Mouse (Mus musculus) brain, adult 2 months (tissue): ENCODE measurements around the gene Stam2.

Source experiments
- DNase-seq: peaks from one replicate; pipeline ENCODE4 v3.0.0; 2011; ENCODE audit warnings: low read depth, low spot score

Stam2 gene

DNA sequence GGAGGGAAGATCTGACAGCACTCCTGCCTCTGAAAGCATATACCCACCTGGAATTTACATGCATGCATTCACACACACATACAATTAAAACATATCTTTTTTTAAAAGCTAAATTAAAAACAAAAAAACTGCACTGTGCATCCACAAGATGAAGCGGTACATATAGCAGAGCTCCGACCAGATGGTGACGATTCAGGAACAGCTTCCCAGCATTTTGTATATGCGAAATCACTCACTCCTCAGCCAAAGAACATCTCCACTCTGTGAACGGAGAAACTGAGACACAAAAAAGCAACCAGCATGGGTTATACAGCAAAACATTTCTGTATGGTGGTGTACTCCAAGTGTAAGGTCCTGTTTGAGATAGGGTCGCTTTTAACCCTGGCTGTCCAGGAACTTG lies 11.2 kb downstream of the Stam2 start:
- peak; percentile 68 for DNase-seq

DNA sequence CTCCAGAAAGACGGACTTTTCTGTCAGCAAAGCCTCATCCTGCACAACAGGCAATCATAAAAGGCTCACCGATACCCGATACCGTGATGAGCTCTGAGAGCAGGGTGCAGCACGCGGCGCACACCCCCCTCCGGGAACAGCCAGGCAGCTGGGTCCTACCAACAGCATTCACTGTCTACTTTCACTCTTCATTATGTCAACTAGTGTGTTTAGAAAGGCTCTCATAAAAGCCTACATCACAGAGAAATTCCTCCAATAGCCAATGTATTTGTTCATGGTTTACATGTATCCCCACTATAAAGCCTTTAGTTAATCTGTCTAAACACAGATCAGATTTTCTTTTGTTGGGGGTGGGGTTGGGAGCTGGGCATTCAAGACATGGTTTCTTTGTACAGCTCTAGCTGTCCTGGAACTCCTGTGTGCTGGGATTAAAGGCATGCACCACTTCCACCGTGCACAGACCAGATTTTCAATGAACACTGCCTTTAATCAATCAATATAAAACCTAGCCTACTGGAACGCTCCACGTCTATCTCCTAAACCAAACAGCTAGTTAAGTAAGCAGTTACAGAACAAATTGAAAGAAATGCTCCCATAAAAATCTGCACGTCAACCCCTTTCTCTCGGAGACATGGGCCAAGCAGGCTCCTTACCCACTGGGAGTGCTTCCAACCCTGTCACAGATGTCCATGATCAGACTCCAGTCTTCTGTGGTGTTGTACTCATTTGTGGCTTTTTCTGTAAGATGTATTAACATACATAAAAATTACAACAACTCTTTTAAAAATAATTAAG lies 21.7 kb downstream of the Stam2 start:
- peak; percentile 49 for DNase-seq

DNA sequence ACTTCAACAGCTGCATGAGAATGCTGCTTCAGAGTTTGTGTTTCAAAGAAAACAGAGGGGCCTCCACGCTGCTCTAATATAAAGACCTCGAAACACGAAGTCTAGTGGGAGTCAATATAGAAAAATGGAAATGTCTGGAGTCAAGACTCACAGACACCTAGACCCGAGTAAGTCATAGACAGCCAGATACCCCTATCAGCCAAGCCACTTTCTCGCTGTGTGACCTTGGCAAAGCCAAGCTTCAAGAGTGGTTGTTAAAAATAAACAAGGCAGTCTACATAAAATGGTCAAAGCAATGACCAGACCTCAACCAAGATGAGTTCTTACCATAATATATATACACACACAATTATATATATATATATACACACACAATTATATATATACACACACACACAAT lies 25.0 kb downstream of the Stam2 start:
- DNase-seq: no peak

DNA sequence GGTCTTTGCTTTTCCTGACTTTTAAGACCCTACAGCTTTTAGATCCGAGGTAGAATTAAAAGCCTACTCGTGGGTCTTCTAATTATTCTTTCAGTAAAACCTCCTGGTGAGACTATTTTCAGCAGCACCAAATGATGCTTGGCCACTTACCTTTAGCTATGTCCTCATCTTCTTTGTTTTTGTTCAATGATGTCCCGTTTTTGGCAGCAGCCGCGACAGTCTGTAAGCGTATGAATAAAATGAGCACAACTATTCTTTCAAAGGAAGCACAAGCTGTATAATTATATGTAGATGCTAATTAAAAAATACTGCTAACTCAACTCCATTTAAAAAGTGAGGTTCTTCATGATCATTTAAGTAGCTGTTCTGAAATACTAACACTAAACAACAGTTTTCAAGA lies 26.5 kb downstream of the Stam2 start:
- peak; percentile 44 for DNase-seq

DNA sequence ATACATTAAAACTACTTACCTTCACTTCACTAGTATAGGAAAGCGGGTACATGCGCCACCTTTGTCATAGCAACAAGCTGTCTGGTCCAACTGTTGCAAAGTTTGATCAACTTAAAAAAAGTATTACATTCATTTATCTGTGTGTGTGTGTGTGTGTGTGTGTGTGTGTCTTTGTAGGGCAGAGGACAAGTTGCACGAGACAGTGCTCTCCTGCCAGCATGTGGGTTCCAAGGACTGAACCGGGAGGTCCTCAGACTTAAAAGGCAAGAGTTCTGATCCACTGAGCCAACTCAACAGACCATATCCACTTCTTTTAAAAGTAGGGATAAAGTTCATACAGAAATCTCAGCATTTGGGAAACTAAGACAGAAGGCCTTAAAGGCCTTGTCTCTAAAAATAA lies 28.0 kb downstream of the Stam2 start:
- no peak for DNase-seq

DNA sequence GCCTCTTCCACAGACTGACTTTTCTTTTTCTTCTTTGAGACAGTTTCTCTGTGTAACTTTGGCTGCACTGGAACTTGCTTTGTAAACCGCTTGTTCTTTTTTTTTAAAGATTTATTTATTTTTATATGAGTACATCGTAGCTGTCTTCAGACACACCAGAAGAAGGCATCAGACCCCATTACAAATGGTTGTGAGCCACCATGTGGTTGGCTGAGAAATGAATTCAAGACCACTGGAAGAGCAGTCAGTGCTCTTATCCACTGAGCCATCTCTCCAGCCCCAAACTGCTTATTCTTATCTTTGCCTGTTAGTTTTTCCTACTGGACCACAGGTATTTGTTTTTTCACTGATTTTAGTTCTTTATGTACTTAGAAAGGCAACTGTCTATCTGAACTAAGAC lies 31.3 kb downstream of the Stam2 start:
- no peak for DNase-seq

DNA sequence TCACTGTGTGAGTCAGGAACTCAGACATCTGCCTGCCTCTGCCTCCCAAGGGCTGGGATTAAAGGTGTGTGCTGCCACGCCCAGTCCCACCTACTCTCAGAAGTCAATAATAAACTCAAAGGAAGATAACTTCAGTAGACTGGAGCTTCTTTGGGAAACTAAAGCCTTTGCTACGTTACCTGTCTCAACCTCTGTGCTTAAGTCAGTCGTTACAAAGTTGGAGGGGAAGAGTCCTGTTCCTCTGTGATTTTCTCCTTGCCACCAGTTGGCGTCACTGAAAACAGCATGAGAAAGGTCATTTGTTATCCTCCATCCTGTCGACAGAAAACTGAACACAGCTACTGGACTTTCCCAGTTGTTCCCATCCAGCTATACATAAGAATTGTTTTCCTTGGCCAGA lies 32.7 kb downstream of the Stam2 start:
- DNase-seq: no peak

DNA sequence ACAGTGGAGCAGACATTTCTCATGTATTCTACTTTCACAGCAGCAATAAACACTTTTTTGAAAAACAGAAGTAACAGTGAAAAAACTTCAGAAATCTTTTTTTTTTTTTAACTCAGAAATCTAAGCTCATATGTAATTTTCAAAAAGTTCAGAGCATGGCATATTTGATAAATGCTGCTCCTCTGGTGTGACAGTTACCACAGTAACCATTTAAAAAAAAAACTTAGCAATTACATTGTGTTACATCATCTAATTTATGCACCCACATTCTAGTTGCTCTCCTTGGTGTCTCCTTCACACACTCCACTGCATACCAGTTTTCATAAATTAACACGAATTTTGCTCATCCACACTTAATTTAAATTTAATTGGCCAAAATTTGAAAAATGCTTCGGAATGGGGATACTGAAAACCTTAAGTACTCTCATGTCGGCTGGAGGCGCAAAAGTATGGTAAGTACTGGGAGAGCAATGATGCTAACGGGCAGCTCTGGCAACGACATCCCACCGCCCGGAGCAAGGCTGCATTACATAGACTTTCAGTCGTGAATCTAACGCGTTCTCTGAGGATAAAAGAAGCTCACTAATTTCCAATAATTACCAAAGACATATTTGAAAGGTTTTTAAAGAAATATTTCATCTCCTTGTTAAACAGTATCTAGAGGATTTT lies 40.6 kb downstream of the Stam2 start:
- DNase-seq: peak; percentile 24

DNA sequence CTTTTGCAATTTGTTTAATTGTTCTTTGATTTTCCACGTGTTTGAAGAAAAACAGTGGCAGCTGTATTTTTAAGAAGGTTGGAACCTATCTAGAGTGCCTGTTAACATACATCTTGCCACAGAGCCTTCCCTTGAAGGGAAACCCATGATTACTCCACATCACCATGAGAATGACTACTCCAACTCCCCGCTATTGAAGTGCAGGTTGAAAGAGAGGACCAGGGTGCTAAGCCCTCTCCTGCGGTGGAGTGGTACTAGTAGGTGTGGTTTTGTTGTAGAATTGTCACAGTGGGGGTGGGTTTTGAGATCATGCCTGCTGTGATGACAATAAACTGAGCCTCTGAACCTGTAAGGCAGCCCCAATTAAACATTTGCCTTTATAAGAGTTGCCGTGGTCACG lies 41.7 kb downstream of the Stam2 start:
- DNase-seq: no peak

DNA sequence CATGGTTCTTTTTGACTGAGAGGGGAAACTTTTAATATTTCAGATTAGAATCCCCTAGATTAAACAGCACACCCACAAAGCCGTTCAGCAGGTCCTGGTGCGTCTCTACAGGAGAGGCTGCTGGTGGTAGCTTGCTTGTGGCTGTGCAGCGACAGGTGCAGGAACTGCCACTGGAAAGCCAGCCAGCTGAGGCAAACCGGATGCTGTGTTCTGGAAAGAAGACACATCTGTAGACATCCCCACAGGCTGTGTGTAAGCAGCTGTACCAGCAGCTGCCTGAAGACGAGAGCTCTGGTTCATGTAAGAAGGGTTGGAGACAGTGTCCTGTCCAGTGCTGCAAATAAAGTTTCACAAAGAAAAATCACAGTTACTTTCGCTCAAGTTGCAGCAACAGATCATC lies 47.5 kb downstream of the Stam2 start:
- DNase-seq: no peak

DNA sequence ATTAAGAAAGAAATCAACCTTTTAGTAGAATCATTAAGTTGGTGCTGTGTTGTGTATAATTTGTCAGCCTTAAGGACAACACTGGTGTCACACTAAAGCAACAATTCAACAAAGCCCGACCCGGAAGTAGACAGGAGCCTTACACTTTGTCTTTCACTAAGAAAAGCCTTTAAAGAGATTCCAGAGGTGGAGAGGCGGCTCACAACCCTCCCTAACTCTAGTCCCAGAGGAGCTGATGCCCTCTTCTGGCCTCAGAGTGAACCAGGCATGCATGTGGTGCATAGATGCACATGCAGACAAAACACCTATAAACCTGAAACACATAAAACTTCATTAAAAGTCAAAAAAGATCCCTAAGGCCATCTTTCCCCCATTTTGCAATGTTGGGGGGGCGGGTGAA lies 50.3 kb downstream of the Stam2 start:
- peak; percentile 42 for DNase-seq

DNA sequence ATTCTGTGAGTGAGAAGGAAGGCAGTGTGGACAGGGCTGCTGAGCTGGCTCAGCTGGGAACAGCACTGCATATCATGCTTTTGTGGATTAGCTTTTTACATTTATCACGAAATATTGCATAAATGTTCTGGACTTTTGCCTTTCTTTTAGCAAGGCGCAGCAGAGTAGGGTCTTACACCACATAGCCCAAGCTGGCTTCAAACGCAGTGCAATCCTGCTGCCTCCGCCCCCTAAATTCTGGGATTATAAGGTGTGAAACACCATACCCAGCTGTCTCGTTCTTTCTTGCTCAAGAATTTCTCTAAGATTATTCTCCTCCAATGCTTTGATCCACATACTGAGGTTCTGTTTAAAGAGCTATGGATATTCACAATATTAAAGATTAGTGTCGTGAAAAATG lies 55.5 kb downstream of the Stam2 start:
- DNase-seq: no peak

DNA sequence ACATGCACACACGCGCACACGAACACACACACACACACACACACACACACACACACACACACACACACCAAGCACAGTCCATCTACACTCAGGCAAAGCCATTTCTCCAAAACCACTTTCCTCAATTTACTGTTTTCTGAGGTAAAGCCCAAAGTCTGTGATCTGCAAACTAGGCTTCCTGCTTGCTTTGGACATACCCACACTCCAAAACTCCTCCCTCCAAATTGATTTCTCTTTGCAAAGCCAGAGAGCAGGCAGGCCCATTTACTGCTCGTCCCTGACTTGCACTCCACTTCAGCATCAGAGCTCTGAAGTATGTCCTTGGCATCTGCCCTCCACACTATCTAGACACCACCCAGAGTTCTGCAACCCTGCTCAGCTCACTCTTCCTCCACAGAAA lies 64.5 kb downstream of the Stam2 start:
- no peak for DNase-seq

DNA sequence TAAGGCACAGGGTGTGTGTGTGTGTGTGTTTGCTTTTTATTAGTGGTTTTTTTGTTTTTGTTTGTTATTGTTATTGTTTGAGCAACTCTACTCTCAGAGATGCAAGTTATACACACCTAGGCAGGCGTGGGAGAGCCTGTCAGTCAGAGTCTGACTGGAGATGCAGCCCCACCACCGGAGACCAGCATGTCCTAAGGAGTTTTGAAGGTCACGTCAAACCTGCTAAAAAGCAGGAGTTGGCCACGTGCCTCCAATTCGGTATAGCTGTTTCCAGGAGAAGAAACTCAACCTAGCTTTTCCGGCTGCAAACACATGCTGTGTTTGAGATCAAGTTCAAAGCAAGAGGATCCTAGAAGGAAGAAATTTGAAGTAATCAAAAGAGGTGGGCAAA lies 65.2 kb downstream of the Stam2 start:
- peak; percentile 55 for DNase-seq

DNA sequence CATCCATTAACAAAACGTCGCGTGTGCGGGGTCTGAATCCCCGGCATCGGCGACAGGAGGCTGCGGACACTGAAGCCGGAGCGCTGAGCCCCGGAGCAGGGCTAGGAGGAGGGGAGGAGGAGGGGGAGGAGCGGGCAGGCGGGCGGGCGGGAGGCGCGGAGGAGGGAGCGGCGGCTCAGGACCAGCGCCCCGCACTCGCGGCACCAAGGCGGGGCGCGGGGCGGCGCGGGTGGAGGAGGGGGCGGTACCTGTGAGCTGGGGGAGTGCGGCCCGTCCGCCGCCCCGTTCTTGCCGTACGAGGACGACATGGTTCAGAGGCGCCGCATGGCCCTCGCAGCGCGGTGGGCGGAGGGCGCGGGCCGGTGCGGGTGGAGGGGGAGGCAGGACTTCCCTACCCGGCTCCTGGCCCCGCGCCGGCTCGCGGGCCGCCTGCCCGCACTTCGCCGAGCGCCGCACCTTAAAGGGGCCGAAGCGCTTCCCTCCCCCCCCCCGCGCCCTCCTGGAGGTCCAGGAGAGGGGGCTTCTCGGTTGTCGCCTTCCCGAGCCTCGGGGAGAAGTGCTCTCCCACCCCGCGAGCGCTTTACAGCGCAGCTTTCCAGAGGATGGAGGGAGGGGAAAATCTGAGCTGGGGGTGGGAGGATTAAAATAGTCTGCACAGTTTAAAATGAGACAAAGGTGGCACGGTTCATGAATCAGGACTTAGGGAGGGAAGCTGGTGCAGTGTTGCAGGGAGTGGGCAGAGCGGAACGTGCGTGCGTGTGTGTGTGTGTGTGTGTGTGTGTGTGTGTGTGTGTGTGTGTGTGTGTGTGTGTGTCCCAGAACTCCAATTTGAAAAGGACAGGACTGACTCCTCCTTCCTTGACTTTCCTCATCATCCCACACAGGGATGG lies 65.8 kb downstream of the Stam2 start, which contains the start of gene Cacnb4:
Gene Cacnb4, minus strand, starts transcription at position 809 of the 890 bp plus-strand sequence.
- peak; percentile 90 for DNase-seq

DNA sequence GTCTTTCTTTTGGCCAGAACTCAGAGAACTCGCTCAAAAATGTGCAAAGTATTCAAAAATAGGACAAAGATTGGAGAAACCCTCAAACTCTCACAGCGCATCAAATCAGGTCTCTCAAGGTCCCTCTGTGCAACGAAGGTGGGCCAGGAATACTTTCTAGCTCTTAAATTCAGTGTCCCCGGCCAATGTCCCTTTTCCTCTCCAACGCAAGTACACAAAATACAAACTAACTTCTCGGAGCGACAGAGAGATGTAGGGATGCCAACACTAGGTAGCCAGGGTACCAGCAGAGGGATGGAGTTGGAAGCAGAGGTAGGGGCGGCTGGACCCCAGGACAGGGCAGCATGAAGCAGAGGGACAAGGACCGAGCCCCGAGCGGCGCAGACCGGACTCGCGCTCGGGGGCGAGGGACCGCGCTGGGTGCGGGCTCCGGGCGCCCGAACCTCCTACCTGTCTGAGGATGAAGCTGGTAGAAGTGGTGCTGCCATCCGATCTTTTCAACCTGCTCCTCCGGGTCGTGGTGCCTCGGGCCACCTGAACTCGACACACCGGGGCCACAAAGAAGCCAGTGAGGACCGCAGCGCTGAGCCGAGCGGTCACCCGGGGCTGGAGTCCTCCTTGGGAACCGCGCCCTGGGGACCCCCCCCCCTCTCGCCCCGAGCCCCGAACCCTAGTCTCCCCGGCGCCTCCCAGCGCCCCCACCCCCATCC lies 66.6 kb downstream of the Stam2 start:
- DNase-seq: no peak

DNA sequence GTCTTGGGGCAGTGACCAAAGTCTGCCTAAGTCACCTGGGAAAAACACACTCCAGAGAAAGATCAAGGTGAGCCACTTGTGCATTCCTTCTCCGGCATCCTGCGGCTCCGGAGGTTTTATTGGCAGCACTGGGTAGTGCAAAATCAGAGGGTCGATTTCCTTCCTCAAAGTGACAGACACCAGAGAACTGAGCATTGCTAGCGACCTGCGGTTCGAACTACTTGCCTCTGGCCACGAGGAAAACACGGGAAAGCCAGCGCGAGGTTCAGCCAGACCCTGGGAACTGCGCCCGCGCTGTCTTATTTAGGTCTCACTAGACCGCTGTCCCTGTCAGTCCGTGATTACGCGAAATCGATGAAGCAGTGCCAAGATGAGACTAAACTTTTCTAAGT lies 67.2 kb downstream of the Stam2 start:
- DNase-seq: peak; percentile 63

DNA sequence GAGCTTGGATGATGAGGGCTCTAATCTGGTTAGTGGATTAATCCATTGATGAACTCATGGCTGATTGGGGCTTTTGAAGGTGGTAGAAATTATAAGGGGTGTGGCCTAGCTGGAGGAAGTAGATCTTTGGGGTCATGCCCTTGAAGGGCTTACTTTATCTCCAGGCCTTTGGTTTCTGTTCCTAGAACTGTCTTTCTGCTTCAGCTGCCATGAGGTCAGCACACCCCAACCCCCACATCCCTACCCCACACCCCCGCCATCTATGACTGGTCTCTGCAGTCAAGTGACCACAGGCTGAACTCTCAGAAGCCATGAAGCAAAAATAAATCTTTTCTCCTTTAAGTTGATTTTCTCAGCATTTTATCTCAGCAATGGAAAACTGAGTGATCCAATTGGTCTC lies 68.9 kb downstream of the Stam2 start:
- no peak for DNase-seq

DNA sequence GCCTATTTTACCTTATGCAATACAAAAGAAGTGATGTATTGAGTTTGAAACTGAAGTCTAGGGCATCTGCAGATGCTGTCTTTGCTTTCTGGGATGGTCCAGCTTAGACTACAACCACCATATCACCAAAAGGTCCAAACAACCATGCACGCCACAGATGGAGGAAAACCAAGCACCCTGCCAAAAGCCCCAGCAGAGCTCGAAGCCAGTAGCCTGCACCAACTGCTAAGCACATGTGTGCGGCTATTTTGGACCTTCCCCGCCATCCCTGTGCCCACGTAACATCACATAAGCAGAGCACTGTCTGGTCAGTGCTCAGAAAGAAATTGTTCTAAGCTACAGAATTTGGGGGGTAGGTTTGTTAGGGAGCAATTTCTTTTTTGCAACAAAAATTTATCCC lies 71.3 kb downstream of the Stam2 start:
- peak; percentile 91 for DNase-seq

DNA sequence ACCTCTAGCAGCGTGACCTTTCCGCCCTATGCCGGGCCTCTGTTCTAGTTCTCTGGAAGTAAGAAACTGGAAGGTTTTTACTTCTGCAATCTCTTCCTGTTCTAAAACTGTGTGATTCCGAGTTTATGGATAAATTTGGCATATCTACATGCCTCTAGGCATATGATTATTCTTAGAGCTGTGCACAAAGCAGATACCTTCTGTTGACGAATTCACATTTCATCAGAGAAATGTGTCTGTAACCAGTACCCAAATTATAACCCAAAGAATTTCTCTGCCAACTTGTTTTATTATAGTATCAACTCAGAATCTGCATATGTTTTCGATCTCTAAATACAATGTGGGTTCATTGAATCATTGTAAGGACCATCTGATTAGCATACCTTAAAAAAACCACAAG lies 73.6 kb downstream of the Stam2 start:
- DNase-seq: peak; percentile 62

DNA sequence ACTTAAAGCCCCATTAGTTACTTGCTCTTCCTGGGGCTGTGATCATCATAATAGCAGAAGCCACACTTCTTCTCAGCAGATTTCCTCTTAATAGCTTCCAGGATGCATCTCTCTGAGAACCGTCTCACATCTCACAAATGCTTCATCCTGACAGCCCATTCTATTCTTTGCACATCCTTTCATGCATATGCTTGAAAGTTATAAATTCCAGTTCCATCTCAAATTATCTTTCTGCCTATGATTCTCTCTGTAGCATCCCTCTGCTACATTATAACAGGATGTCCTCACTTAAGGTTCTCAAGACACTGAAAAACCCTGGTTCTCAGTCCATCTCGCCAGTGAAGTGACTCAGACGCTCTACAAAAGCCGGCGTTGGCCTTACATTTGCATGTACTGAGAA lies 85.4 kb downstream of the Stam2 start:
- peak; percentile 57 for DNase-seq

DNA sequence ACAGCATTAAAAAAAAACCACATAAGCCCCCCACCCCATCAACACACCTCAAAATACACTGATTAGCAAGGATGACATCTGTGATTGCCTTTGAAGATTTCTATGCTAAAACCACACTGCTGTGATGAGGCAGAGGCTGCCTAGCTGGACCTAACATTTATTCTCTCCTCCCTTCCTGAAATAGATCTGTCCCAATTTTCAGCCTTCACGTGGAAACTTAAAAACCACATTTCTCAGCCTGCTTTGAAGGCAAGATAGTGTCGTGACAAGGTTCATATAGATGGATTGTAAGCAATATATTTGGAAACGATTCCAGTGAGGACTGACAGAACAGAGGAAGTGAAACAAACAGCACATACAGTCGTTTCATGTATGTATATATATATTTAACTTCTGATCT lies 87.5 kb downstream of the Stam2 start:
- DNase-seq: peak; percentile 67
